13 mouse cellular contexts compared by ENCODE assay signal in genomic region chr4:134994205-134994604, GRCm38 (mm10).
DNase-seq lines count a peak whose midpoint lies in the region; ATAC-seq lines count a peak whose summit lies in the region.
"Had no signal": no experiment of that assay in that cellular context is flagged by ENCODE, and none has a peak within 500 bp of the region (broad histone marks: within the 10 kb centered on the region; RNA-seq: fewer than 3 reads in every experiment).

No protein-coding gene starts in this region.

- 69% methylated on average over 2 of the region's 2 CpGs for whole genome bisulfite sequencing in heart, embryonic 16.5 days
- 77% methylated on average over 2 of the region's 2 CpGs for WGBS in heart, embryonic 11.5 days (ENCODE audit: insufficient replicate concordance)

- H3K27ac ChIP-seq in heart, embryonic 16.5 days (ENCODE audit: low read length): no peak overlapping the region
- H3K27ac ChIP-seq in heart, embryonic 11.5 days (ENCODE audit: low read depth, low read length): no peak overlapping the region
- H3K27ac ChIP-seq: embryonic facial prominence, embryonic 13.5 days; liver, embryonic 13.5 days had no signal

- peaks cover 6% of the 10 kb centered on the region for H3K27me3 ChIP-seq in heart, embryonic 16.5 days (ENCODE audit: control insufficient read depth, insufficient read depth, low read length)
- peaks cover 17% of the 10 kb centered on the region for H3K27me3 ChIP-seq in heart, embryonic 11.5 days (ENCODE audit: control insufficient read depth, insufficient read depth, low read length)

- peaks cover 2% of the 10 kb centered on the region; the same call in 1 of the 2 replicates for H3K4me1 ChIP-seq in heart, embryonic 16.5 days (ENCODE audit: control insufficient read depth, insufficient read depth, low read length)
- H3K4me1 ChIP-seq in heart, embryonic 11.5 days (ENCODE audit: control insufficient read depth, insufficient read depth, low read length): peaks cover 7% of the 10 kb centered on the region; the same call in 1 of the 2 replicates
- H3K4me1 ChIP-seq: liver, embryonic 13.5 days had no signal

- H3K36me3 ChIP-seq in heart, embryonic 16.5 days (ENCODE audit: control insufficient read depth, insufficient read depth): no peaks in the 10 kb centered on the region
- no peaks in the 10 kb centered on the region for H3K36me3 ChIP-seq in heart, embryonic 11.5 days (ENCODE audit: control insufficient read depth, insufficient read depth, low read length)
- H3K36me3 ChIP-seq: embryonic facial prominence, embryonic 13.5 days; liver, embryonic 13.5 days had no signal

- ATAC-seq in heart, embryonic 16.5 days (replicated peaks; ENCODE audit: extremely low read depth, insufficient read depth, low FRiP score): peak; percentile 37; the same call in 1 of the 2 replicates
- no peak for ATAC-seq in heart, embryonic 11.5 days (replicated peaks; ENCODE audit: insufficient number of reproducible peaks, low FRiP score, low TSS enrichment)
- ATAC-seq: forebrain, embryonic 16.5 days had no signal

- peak; percentile 22 for DNase-seq in right cerebral cortex, adult 18-20 months
- DNase-seq in right cerebral cortex, postnatal 4 days: no peak
- peak; percentile 97 for DNase-seq in cerebellum, adult 9-11 months
- no peak for DNase-seq in embryo, embryonic 11 days
- no peak for DNase-seq in layer of hippocampus, postnatal 10 days (ENCODE audit: low spot score in 2 of 2)
- DNase-seq in layer of hippocampus, adult 9-10 months (ENCODE audit: low spot score): no peak
- DNase-seq: adrenal gland, adult 2 months; liver, embryonic 13.5 days; spleen, adult 18-20 months had no signal

- H3K9ac ChIP-seq in heart, embryonic 16.5 days (ENCODE audit: low read length): no peak overlapping the region
- no peak overlapping the region for H3K9ac ChIP-seq in heart, embryonic 11.5 days (ENCODE audit: low read depth, low read length)
- H3K9ac ChIP-seq: embryonic facial prominence, embryonic 13.5 days; liver, embryonic 13.5 days had no signal

- H3K4me3 ChIP-seq in heart, embryonic 16.5 days (ENCODE audit: low read length): no peak overlapping the region
- H3K4me3 ChIP-seq in heart, embryonic 11.5 days (ENCODE audit: low read depth, low read length): no peak overlapping the region
- H3K4me3 ChIP-seq: embryonic facial prominence, embryonic 13.5 days; liver, embryonic 13.5 days had no signal

- H3K9me3 ChIP-seq in heart, embryonic 16.5 days (replicated peaks; ENCODE audit: control insufficient read depth, low read length): no peaks in the 10 kb centered on the region; the same call in 1 of the 2 replicates
- no peaks in the 10 kb centered on the region for H3K9me3 ChIP-seq in heart, embryonic 11.5 days (replicated peaks; ENCODE audit: control insufficient read depth, low read length)
- H3K9me3 ChIP-seq: embryonic facial prominence, embryonic 13.5 days; liver, embryonic 13.5 days had no signal

- no peak overlapping the region for H3K4me2 ChIP-seq in heart, embryonic 16.5 days (ENCODE audit: low read depth, low read length)
- H3K4me2 ChIP-seq in heart, embryonic 11.5 days: no peak overlapping the region
- H3K4me2 ChIP-seq: embryonic facial prominence, embryonic 13.5 days had no signal

Comparison
In these comparisons a context has a peak if more than half of its experiments do, and no peak if none do; other contexts are left out.
1. DNase-seq: peak in right cerebral cortex, adult 18-20 months (single experiment) and cerebellum, adult 9-11 months (single experiment); none in right cerebral cortex, postnatal 4 days (single experiment), embryo, embryonic 11 days (single experiment), layer of hippocampus, postnatal 10 days (0 of 2) and layer of hippocampus, adult 9-10 months (single experiment).